Mouse (Mus musculus) embryonic facial prominence, embryonic 10.5 days (tissue): ENCODE measurements at regions not wholly inside any gene's neighbourhood (a gene's known extent, or its start where the extent isn't known, plus 50 kb on each side); places are given as distances from the start of the nearest gene placed in this dataset.

ENCODE experiments used
- DNase-seq: peaks from one replicate; pipeline ENCODE4 v3.0.0-alpha.2; 2017; ENCODE audit warnings: low spot score
- H3K27ac ChIP-seq: fragments of 300-500 bp; sonication (generic); replicated peaks from 2 replicates; pipeline ENCODE4 v1.5.1; 2016; ENCODE audit warnings: mild to moderate bottlenecking
- H3K27me3 ChIP-seq: fragments of 300-500 bp; sonication (generic); replicated peaks from 2 replicates; pipeline ENCODE4 v1.6.1; 2016; ENCODE audit warnings: low read depth, mild to moderate bottlenecking; ENCODE audit not compliant: poor library complexity, severe bottlenecking
- H3K36me3 ChIP-seq: fragments of 300-500 bp; sonication (generic); replicated peaks from 2 replicates; pipeline ENCODE4 v1.6.1; 2016; ENCODE audit warnings: mild to moderate bottlenecking, moderate library complexity
- H3K4me1 ChIP-seq: fragments of 300-500 bp; sonication (generic); 2 replicates; pipeline ENCODE4 v1.6.1; 2016
- H3K4me3 ChIP-seq: fragments of 300-500 bp; sonication (generic); 2 replicates; pipeline ENCODE4 v1.5.1; 2016; ENCODE audit warnings: mild to moderate bottlenecking, moderate library complexity
- H3K9me3 ChIP-seq: fragments of 300-500 bp; sonication (generic); 2 replicates; pipeline ENCODE4 v1.6.1; 2016; ENCODE audit warnings: mild to moderate bottlenecking
- WGBS: fragments of 180-500 bp; shearing (Covaris S2); methylation state at CpG from one replicate; pipeline ENCODE4 v1.1.7; 2016; 5-methylcytosine and 5-hydroxymethylcytosine counted together

GRCm38 (mm10) chr10:67618112-67618511 is 69.4 kb upstream of the Ado start:
- H3K27ac ChIP-seq: no peak overlapping the region
- no peak for DNase-seq
- WGBS: 84% methylated on average over 5 of the region's 5 CpGs
- no peaks in the 10 kb centered on the region for H3K27me3 ChIP-seq
- H3K36me3 ChIP-seq: no peaks in the 10 kb centered on the region
- H3K9me3 ChIP-seq: no peaks in the 10 kb centered on the region
- H3K4me1 ChIP-seq: no peaks in the 10 kb centered on the region
- no peak overlapping the region for H3K4me3 ChIP-seq

- no peaks in the 10 kb centered on the region for H3K9me3 ChIP-seq
- 78% methylated on average over 3 of the region's 3 CpGs for WGBS
- no peak overlapping the region for H3K27ac ChIP-seq
- H3K4me3 ChIP-seq: no peak overlapping the region
- no peaks in the 10 kb centered on the region for H3K27me3 ChIP-seq
- H3K36me3 ChIP-seq: no peaks in the 10 kb centered on the region
- DNase-seq: no peak
- no peaks in the 10 kb centered on the region for H3K4me1 ChIP-seq
These were observed 66.3 kb upstream of the Ado start for GRCm38 (mm10) chr10:67615016-67615415.

- no peak overlapping the region for H3K27ac ChIP-seq
- H3K27me3 ChIP-seq: no peaks in the 10 kb centered on the region
- no peaks in the 10 kb centered on the region for H3K9me3 ChIP-seq
- H3K4me3 ChIP-seq: no peak overlapping the region
- no peaks in the 10 kb centered on the region for H3K4me1 ChIP-seq
- 86% methylated on average over 6 of the region's 6 CpGs for WGBS
- no peak for DNase-seq
- H3K36me3 ChIP-seq: no peaks in the 10 kb centered on the region
These were observed 61.9 kb upstream of the Ado start for GRCm38 (mm10) chr10:67610689-67611088.

- WGBS: 63% methylated on average over 5 of the region's 5 CpGs
- DNase-seq: no peak
- Histone ChIP-seq H3K36me3 (no peaks in the 10 kb centered on the region), H3K4me1 (no peaks in the 10 kb centered on the region), H3K9me3 (no peaks in the 10 kb centered on the region), H3K27ac (no peak overlapping the region), H3K27me3 (no peaks in the 10 kb centered on the region), H3K4me3 (no peak overlapping the region)
These were observed 59.3 kb upstream of the Ado start for GRCm38 (mm10) chr10:67608033-67608432.

- DNase-seq: no peak
- no peaks in the 10 kb centered on the region for H3K4me1 ChIP-seq
- H3K9me3 ChIP-seq: no peaks in the 10 kb centered on the region
- H3K36me3 ChIP-seq: no peaks in the 10 kb centered on the region
- H3K27ac ChIP-seq: no peak overlapping the region
- no peak overlapping the region for H3K4me3 ChIP-seq
- H3K27me3 ChIP-seq: no peaks in the 10 kb centered on the region
- WGBS: 73% methylated on average over 9 of the region's 9 CpGs
These were observed 58.7 kb upstream of the Ado start for GRCm38 (mm10) chr10:67607297-67608032.

- 74% methylated on average over 1 of the region's 1 CpGs for WGBS
These were observed 58.0 kb upstream of the Ado start for GRCm38 (mm10) chr10:67606739-67607138.

GRCm38 (mm10) chr10:67599390-67599789 is 50.6 kb upstream of the Ado start:
- peaks cover 3% of the 10 kb centered on the region; the same call in 1 of the 2 replicates for H3K4me1 ChIP-seq
- DNase-seq: no peak
- no peak overlapping the region for H3K4me3 ChIP-seq
- 93% methylated on average over 7 of the region's 7 CpGs for WGBS
- H3K36me3 ChIP-seq: no peaks in the 10 kb centered on the region
- H3K27ac ChIP-seq: no peak overlapping the region
- no peaks in the 10 kb centered on the region for H3K9me3 ChIP-seq
- no peaks in the 10 kb centered on the region for H3K27me3 ChIP-seq

More at GRCm38 (mm10) chr10:67606739-67607138, 58.0 kb upstream of the Ado start:
- no peaks in the 10 kb centered on the region for H3K36me3 ChIP-seq
- no peak for DNase-seq
- H3K9me3 ChIP-seq: no peaks in the 10 kb centered on the region
- no peaks in the 10 kb centered on the region for H3K27me3 ChIP-seq
- no peak overlapping the region for H3K27ac ChIP-seq
- H3K4me3 ChIP-seq: no peak overlapping the region
- no peaks in the 10 kb centered on the region for H3K4me1 ChIP-seq

- Histone ChIP-seq H3K4me3 (no peak overlapping the region), H3K27ac (no peak overlapping the region), H3K36me3 (no peaks in the 10 kb centered on the region), H3K27me3 (no peaks in the 10 kb centered on the region), H3K9me3 (no peaks in the 10 kb centered on the region), H3K4me1 (peaks cover 3% of the 10 kb centered on the region; the same call in 1 of the 2 replicates)
- DNase-seq: no peak
- WGBS: 78% methylated on average over 7 of the region's 7 CpGs
These were observed 49.9 kb upstream of the Ado start for GRCm38 (mm10) chr10:67598590-67599047.
